Mouse (Mus musculus): ENCODE results near the gene Acox1. TPM values are rescaled to one million over a fixed set of nuclear protein-coding genes. Genes with fewer than 3 reads are reported as not detected.

Gene Acox1
- polyA plus RNA-seq, 1 experiment from 2014 or later = 207 TPM

DNA sequence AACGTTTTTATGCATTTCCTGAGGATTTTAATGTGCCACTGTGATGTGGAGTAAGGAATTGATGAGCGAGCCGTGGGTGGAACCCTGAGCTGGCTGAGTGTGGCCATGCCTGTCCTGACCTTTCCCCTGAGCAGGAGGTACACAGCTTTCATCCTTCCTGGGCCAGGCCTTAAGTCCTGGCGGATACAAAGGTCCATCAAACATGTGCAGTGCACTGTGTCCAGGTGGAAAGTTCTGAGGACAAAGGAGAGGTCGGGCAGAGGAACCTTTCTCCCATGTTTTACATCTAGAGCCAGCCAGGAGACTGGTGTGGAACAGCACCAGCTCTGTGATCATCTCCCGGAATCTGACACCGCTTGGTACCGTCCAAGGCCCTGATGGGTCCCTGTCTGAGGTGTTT lies 10.4 kb upstream of the Acox1 start:
- TF ChIP-seq EP300 (optimal IDR thresholded peaks at IDR 0.05) = no peak
- no peak for TF ChIP-seq CTCF (IDR thresholded peaks at IDR 0.05; ENCODE audit: low read depth)
- ATAC-seq (ENCODE audit: low FRiP score, low TSS enrichment) (no peak), DNase-seq (ENCODE audit: low spot score) (no peak)
- Histone ChIP-seq H3K36me3 (ENCODE audit: control insufficient read depth, insufficient read depth, low read length) (peaks cover 4% of the 10 kb centered on the region), H3K9ac (ENCODE audit: low read length) (no peak overlapping the region), H3K27me3 (ENCODE audit: control insufficient read depth, insufficient read depth, low read length) (no peaks in the 10 kb centered on the region), H3K4me1 (replicated peaks; ENCODE audit: control insufficient read depth, insufficient read depth) (no peaks in the 10 kb centered on the region), H3K4me2 (replicated peaks; ENCODE audit: low read depth) (no peak overlapping the region), H3K4me3 (ENCODE audit: low read depth, low read length) (no peak overlapping the region), H3K9me3 (ENCODE audit: control insufficient read depth, low read length) (no peaks in the 10 kb centered on the region), H3K27ac (replicated peaks) (peak overlapping the region; percentile 53; the same call in 1 of the 2 replicates)
- 68% methylated on average over 8 of the region's 8 CpGs for WGBS

DNA sequence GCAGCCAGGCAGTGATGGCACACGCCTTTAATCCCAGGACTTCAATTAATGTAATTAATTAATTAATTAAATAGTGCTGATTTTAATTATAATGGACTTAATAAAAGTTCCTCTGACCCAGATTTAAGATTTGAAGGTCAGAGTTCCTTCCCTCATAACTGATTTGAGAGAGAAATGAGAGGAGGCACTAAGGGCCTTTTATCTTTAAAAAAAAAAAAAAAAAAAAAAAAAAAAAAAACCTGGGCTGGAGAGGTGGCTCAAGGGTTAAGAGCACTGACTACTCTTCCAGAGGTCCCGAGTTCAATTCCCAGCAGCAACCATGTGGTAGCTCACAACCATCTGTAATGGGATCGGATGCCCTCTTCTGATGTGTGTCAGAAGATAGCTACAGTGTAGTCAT lies 9.8 kb upstream of the Acox1 start:
- 77% methylated on average over 3 of the region's 3 CpGs for WGBS
- Histone ChIP-seq H3K27ac (replicated peaks) (no peak overlapping the region), H3K4me3 (ENCODE audit: low read depth, low read length) (no peak overlapping the region), H3K9ac (ENCODE audit: low read length) (no peak overlapping the region), H3K9me3 (ENCODE audit: control insufficient read depth, low read length) (no peaks in the 10 kb centered on the region), H3K27me3 (ENCODE audit: control insufficient read depth, insufficient read depth, low read length) (no peaks in the 10 kb centered on the region), H3K36me3 (ENCODE audit: control insufficient read depth, insufficient read depth, low read length) (peaks cover 4% of the 10 kb centered on the region), H3K4me1 (replicated peaks; ENCODE audit: control insufficient read depth, insufficient read depth) (no peaks in the 10 kb centered on the region), H3K4me2 (replicated peaks; ENCODE audit: low read depth) (no peak overlapping the region)
- TF ChIP-seq CTCF (IDR thresholded peaks at IDR 0.05; ENCODE audit: low read depth) (no peak), EP300 (optimal IDR thresholded peaks at IDR 0.05) (no peak)
- DNase-seq (ENCODE audit: low spot score) (no peak), ATAC-seq (ENCODE audit: low FRiP score, low TSS enrichment) (no peak)

DNA sequence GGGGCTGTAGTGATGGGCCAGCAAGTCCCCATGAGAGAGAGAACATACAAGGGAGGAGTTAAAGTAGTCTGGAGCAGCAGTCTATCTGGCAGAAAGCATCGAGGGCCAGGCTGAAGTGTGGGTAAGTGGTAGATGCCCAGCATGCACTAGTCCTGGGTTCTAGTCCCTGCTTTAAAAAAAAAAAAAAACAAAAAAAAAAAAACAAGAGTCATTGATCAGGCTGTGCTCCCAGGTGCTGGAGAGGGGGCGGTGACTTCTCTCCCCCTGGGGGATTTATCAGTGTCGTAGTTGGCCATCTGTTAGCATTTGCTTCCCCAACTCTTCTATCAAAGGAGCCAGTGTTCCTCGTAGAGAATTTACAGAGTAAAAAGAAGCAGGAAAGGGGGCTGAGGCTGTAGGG lies 7.8 kb upstream of the Acox1 start:
- Histone ChIP-seq H3K27ac (replicated peaks) (no peak overlapping the region), H3K9me3 (ENCODE audit: control insufficient read depth, low read length) (no peaks in the 10 kb centered on the region), H3K4me2 (replicated peaks; ENCODE audit: low read depth) (no peak overlapping the region), H3K36me3 (ENCODE audit: control insufficient read depth, insufficient read depth, low read length) (peaks cover 4% of the 10 kb centered on the region), H3K4me3 (ENCODE audit: low read depth, low read length) (no peak overlapping the region), H3K9ac (ENCODE audit: low read length) (no peak overlapping the region), H3K27me3 (ENCODE audit: control insufficient read depth, insufficient read depth, low read length) (no peaks in the 10 kb centered on the region), H3K4me1 (replicated peaks; ENCODE audit: control insufficient read depth, insufficient read depth) (no peaks in the 10 kb centered on the region)
- no peak for DNase-seq (ENCODE audit: low spot score)
- WGBS = 75% methylated on average over 4 of the region's 4 CpGs
- ATAC-seq (ENCODE audit: low FRiP score, low TSS enrichment) = no peak
- TF ChIP-seq EP300 (optimal IDR thresholded peaks at IDR 0.05) (no peak), CTCF (IDR thresholded peaks at IDR 0.05; ENCODE audit: low read depth) (no peak)

DNA sequence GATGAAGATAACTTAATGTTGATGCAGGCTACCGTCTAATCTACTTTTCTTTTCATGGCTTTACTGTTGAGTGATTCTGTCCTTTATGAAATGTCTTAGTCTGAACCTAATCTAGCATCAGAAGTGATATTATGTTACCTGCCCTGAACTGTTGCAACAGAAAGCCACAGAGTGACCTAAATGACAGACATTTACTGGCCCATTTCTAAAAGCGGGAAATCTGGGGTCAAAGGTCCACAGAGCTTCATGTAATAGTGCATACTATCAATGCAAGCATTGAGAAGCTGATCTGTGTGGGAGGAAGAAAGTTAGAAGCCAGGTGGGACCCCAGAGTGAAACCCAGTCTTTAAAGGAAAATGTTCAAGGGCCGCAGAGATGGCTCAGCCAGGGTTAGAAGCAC lies 4.3 kb upstream of the Acox1 start:
- DNase-seq (ENCODE audit: low spot score) (no peak), ATAC-seq (ENCODE audit: low FRiP score, low TSS enrichment) (no peak)
- H3K27me3 ChIP-seq (ENCODE audit: control insufficient read depth, insufficient read depth, low read length) = no peaks in the 10 kb centered on the region
- no peaks in the 10 kb centered on the region for H3K4me1 ChIP-seq (replicated peaks; ENCODE audit: control insufficient read depth, insufficient read depth)
- TF ChIP-seq CTCF (IDR thresholded peaks at IDR 0.05; ENCODE audit: low read depth) (no peak), EP300 (optimal IDR thresholded peaks at IDR 0.05) (no peak)
- H3K9ac ChIP-seq (ENCODE audit: low read length) = no peak overlapping the region
- H3K9me3 ChIP-seq (ENCODE audit: control insufficient read depth, low read length) = no peaks in the 10 kb centered on the region
- no peak overlapping the region for H3K4me2 ChIP-seq (replicated peaks; ENCODE audit: low read depth)
- 85% methylated on average over 3 of the region's 3 CpGs for WGBS
- H3K27ac ChIP-seq (replicated peaks) = no peak overlapping the region
- peaks cover 4% of the 10 kb centered on the region for H3K36me3 ChIP-seq (ENCODE audit: control insufficient read depth, insufficient read depth, low read length)
- H3K4me3 ChIP-seq (ENCODE audit: low read depth, low read length) = no peak overlapping the region

DNA sequence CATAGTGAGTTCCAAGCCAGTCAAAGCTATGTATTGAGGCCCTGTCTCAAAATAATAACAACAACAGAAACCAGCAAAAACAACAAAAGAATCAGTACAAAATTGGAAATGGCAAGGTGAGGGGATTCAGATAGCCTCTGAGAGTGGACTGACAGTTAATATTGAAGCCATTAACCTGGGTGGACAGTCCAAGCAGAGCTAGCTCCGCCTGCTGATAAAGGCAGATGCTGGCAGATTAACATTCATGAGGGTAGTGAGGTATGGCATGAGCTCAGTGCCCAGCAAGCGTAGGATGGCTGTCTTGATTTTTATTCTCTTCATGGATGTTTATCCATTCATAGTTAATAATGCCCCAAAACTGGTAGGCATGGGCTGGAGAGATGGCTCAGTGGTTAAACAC lies 2.3 kb upstream of the Acox1 start:
- 91% methylated on average over 2 of the region's 2 CpGs for WGBS
- TF ChIP-seq EP300 (optimal IDR thresholded peaks at IDR 0.05) (no peak), CTCF (IDR thresholded peaks at IDR 0.05; ENCODE audit: low read depth) (no peak)
- H3K27me3 ChIP-seq (ENCODE audit: control insufficient read depth, insufficient read depth, low read length) = no peaks in the 10 kb centered on the region

DNA sequence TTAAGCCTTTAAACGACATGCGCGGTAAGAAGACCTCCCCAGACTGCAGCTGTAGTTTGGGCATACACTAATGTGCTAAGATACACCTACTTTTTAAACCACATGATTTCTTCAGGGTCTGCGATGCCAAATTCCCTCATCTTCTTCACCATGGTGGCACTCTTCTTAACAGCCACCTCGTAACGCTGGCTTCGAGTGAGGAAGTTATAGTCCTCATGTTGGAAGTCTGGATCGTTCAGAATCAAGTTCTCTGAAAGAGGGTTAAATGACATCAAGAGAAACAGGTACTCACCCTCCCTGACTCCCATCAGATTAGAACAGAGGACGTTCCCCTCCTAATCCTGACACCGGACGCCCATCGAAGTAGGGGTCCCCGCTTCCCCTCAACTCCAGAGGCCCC lies 713 bp downstream of the Acox1 start:
- Histone ChIP-seq H3K36me3 (ENCODE audit: control insufficient read depth, insufficient read depth, low read length) (peaks cover 2% of the 10 kb centered on the region; the same call in 1 of the 2 replicates), H3K4me2 (replicated peaks; ENCODE audit: low read depth) (peak overlapping the region; percentile 80), H3K27me3 (ENCODE audit: control insufficient read depth, insufficient read depth, low read length) (no peaks in the 10 kb centered on the region), H3K9me3 (ENCODE audit: control insufficient read depth, low read length) (no peaks in the 10 kb centered on the region), H3K4me3 (ENCODE audit: low read depth, low read length) (peak overlapping the region; percentile 74), H3K27ac (replicated peaks) (peak overlapping the region; percentile 94), H3K9ac (ENCODE audit: low read length) (peak overlapping the region; percentile 86), H3K4me1 (replicated peaks; ENCODE audit: control insufficient read depth, insufficient read depth) (no peaks in the 10 kb centered on the region)
- ATAC-seq (ENCODE audit: low FRiP score, low TSS enrichment) (no peak), DNase-seq (ENCODE audit: low spot score) (no peak)
- TF ChIP-seq EP300 (optimal IDR thresholded peaks at IDR 0.05) = no peak
- TF ChIP-seq CTCF (IDR thresholded peaks at IDR 0.05; ENCODE audit: low read depth) = no peak
- 19% methylated on average over 13 of the region's 13 CpGs for WGBS

More for the DNA sequence above, 2.3 kb upstream of the Acox1 start:
- DNase-seq (ENCODE audit: low spot score) (no peak), ATAC-seq (ENCODE audit: low FRiP score, low TSS enrichment) (no peak)
- Histone ChIP-seq H3K4me2 (replicated peaks; ENCODE audit: low read depth) (no peak overlapping the region), H3K36me3 (ENCODE audit: control insufficient read depth, insufficient read depth, low read length) (peaks cover 2% of the 10 kb centered on the region), H3K4me3 (ENCODE audit: low read depth, low read length) (no peak overlapping the region), H3K4me1 (replicated peaks; ENCODE audit: control insufficient read depth, insufficient read depth) (no peaks in the 10 kb centered on the region), H3K9me3 (ENCODE audit: control insufficient read depth, low read length) (no peaks in the 10 kb centered on the region), H3K27ac (replicated peaks) (no peak overlapping the region), H3K9ac (ENCODE audit: low read length) (no peak overlapping the region)

Measured in stomach, postnatal 0 days (tissue).